Mouse (Mus musculus): ENCODE measurements around the gene Ptprs.

DNA sequence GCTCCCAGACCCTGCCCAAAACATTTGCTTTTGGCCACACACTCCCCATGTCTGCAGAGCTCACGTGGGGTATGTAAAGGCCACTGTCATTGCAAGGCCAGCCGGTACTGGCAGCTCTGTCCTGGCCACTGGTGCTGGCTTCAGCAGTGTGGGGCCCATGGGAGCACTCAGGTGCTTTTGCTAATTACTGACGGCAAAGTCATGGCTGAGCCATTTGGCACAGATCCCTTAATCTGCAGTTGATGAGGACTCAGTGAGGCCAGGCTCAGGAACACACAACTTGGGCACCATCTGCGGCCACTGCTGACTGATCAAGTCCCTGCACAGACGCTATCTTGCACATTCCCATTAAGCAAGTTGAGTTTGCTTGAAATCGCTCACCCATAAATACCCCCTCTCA, 91.4 kb downstream of the Ptprs start:
- TF ChIP-seq POLR2A (IDR thresholded peaks at IDR 0.05; ENCODE audit: extremely low read depth, insufficient read depth, low read length) (no peak), CTCF (IDR thresholded peaks at IDR 0.05; ENCODE audit: extremely low read depth, insufficient read depth, low read length) (no peak)

Data from cortical plate, adult 2 months (tissue).